Mouse (Mus musculus) CH12.LX (cell line): ENCODE data around the gene Slc45a1.

Source experiments
- CTCF ChIP-seq, 2 experiments: IDR thresholded peaks in 1 of 2; conservative IDR thresholded peaks in 1 of 2; 2 replicates each; pipeline ENCODE4 v1.5.1; 2011 to 2012; ENCODE audit warnings: low read depth in 2 of 2, low read length in 2 of 2, improper control_type of control experiment in 1 of 2, inconsistent platforms in 1 of 2, mild to moderate bottlenecking in 1 of 2, moderate library complexity in 1 of 2
- E2F4 ChIP-seq: IDR thresholded peaks from 2 replicates; pipeline ENCODE4 v1.6.1; 2011; ENCODE audit warnings: low read depth, low read length, improper control_type of control experiment; ENCODE audit not compliant: insufficient replicate concordance
- EP300 ChIP-seq: IDR thresholded peaks from 2 replicates; pipeline ENCODE4 v1.6.1; 2011; ENCODE audit warnings: low read length, improper control_type of control experiment
- ETS1 ChIP-seq: conservative IDR thresholded peaks from 2 replicates; pipeline ENCODE4 v1.6.1; 2012; ENCODE audit warnings: low read depth, mild to moderate bottlenecking, inconsistent platforms, low read length, improper control_type of control experiment, moderate library complexity
- MAFK ChIP-seq: IDR thresholded peaks from 2 replicates; pipeline ENCODE4 v1.6.1; 2011; ENCODE audit warnings: low read length, improper control_type of control experiment; ENCODE audit not compliant: insufficient replicate concordance
- POLR2A ChIP-seq: IDR thresholded peaks from 2 replicates; pipeline ENCODE4 v1.6.1; 2011; ENCODE audit warnings: low read depth, mild to moderate bottlenecking, improper control_type of control experiment, low read length
- TBP ChIP-seq: conservative IDR thresholded peaks from 2 replicates; pipeline ENCODE4 v1.6.1; 2011; ENCODE audit warnings: low read depth, low read length, improper control_type of control experiment
- TCF12 ChIP-seq: IDR thresholded peaks from 2 replicates; pipeline ENCODE4 v1.6.1; 2014; ENCODE audit warnings: low read depth, mild to moderate bottlenecking, inconsistent platforms, low read length, improper control_type of control experiment
- ZKSCAN1 ChIP-seq: IDR thresholded peaks from 2 replicates; pipeline ENCODE4 v1.6.1; 2012; ENCODE audit warnings: low read depth, inconsistent platforms, low read length, improper control_type of control experiment, borderline replicate concordance

DNA sequence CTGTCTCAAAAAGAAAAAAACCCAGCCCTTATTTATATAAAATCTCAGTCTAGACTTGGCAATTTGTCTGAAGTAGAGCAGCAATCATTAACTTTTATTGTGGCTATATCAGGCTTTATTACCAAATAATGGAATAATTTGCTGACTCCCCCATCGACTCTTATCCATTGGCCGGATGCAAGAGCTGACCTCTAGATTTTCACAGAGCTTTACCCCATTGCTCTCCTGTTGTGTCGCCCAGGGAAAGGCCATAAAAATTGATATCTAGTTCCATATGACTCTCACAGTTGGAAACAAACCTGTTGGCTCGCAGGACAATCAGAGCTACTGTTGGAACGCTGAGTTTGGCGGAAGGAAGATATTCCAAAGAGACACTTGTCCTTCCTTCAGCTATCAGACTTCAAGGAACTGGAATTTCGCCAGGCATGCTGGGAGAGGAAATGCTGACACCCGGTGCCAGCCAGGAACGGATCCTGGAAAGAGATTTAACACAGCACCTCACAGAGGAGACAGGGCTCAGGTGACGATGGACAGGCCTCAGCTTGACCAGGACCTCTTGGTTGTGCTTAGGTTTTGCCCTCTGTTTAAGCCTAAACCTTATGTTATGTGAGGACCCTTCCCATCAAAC is 35.3 kb upstream of the Slc45a1 start:
- TF ChIP-seq ZKSCAN1, result no peak
- no peak for TF ChIP-seq POLR2A
- TF ChIP-seq ETS1, result no peak
- TF ChIP-seq TBP, result no peak
- no peak for TF ChIP-seq CTCF (conservative IDR thresholded peaks at IDR 0.05 in 1 of 2, IDR thresholded peaks at IDR 0.05 in 1 of 2; ENCODE audit: low read depth in 2 of 2, low read length in 2 of 2)
- TF ChIP-seq EP300, result no peak
- no peak for TF ChIP-seq MAFK
- no peak for TF ChIP-seq TCF12
- TF ChIP-seq E2F4, result no peak
